Mouse (Mus musculus) forebrain, embryonic 10.5 days (tissue): Measurements from ENCODE around the gene Clec2d. TPM values are rescaled to one million over a fixed set of nuclear protein-coding genes. Genes with fewer than 3 reads are reported as not detected.

Source experiments
- DNase-seq: peaks from one replicate; pipeline ENCODE4 v3.0.0-alpha.2; 2017; ENCODE audit warnings: low spot score; ENCODE audit errors: extremely low spot score
- H3K27ac ChIP-seq: fragments of 300-500 bp; sonication (generic); 2 replicates; pipeline ENCODE4 v1.5.1; 2016; ENCODE audit warnings: mild to moderate bottlenecking
- H3K27me3 ChIP-seq: fragments of 300-500 bp; sonication (generic); 2 replicates; pipeline ENCODE4 v1.6.1; 2016; ENCODE audit warnings: mild to moderate bottlenecking; ENCODE audit not compliant: poor library complexity, severe bottlenecking
- H3K36me3 ChIP-seq: fragments of 300-500 bp; sonication (generic); replicated peaks from 2 replicates; pipeline ENCODE4 v1.6.1; 2016; ENCODE audit warnings: mild to moderate bottlenecking, moderate library complexity
- H3K4me1 ChIP-seq: fragments of 300-500 bp; sonication (generic); 2 replicates; pipeline ENCODE4 v1.6.1; 2016
- H3K4me3 ChIP-seq: fragments of 300-500 bp; sonication (generic); 2 replicates; pipeline ENCODE4 v1.5.1; 2016; ENCODE audit warnings: mild to moderate bottlenecking, moderate library complexity
- H3K9me3 ChIP-seq: fragments of 300-500 bp; sonication (generic); 2 replicates; pipeline ENCODE4 v1.6.1; 2016; ENCODE audit warnings: mild to moderate bottlenecking, moderate library complexity
- WGBS: fragments of 180-500 bp; shearing (Covaris S2); methylation state at CpG from one replicate; pipeline ENCODE4 v1.1.7; 2016; 5-methylcytosine and 5-hydroxymethylcytosine counted together
- polyA plus RNA-seq: library from polyadenylated mRNA; unstranded; fragments of >200 nt; fragmentation: Nextera tagmentation; extraction: Ambion mirVana; gene quantifications from 2 replicates; pipeline ENCODE4 v1.2.1, GENCODE M21; 2016

Clec2d gene
- not detected in 2 replicates for polyA plus RNA-seq

- WGBS = 8% methylated on average over 15 of the region's 15 CpGs
- peak; percentile 56 for DNase-seq
Measured at GRCm38 (mm10) chr6:129180403-129181169, at the start of gene Clec2d. TSS of gene Clec2d (plus strand) at chr6:129180615.

DNA sequence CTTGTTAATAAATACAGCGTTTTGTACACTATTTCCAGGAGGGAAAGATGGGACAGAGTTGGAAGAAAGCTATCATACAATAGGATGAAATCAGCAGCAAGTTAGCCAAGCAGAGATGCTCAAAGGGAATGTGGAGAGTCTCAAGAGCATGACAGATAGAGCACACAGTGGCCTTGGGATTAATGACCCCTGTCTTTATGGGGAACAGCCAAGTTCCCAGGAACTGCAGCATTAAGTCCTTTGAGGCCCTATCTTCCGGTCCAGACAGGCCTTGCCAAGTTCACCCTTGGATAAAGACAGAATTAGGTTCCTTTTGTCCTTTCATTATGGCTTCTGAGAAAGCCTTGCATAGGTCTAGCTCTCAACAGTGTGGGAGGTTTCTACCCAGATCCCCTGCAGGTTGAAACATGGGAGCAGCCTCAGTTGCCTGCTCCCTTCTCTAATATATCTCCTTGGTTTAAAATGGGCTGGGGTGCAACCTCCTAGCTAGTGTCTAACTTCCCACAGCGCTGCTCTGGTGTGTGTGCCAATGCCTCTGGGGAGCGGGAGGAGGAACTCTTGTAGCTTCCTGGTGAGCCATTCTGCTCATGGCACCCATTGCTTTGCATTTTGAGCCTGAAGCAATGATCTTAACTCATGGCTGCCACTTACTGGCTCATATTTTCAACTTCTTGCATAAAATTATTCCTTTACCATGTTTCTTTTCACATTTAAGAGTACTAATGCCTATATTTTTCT, 47.6 kb upstream of the Clec2d start:
- Histone ChIP-seq H3K4me1 (no peaks in the 10 kb centered on the region), H3K36me3 (no peaks in the 10 kb centered on the region), H3K27me3 (no peaks in the 10 kb centered on the region), H3K27ac (no peak overlapping the region), H3K4me3 (no peak overlapping the region), H3K9me3 (no peaks in the 10 kb centered on the region)
- 87% methylated on average over 4 of the region's 4 CpGs for WGBS
- DNase-seq = no peak

More at GRCm38 (mm10) chr6:129180403-129181169, at the start of gene Clec2d:
- H3K36me3 ChIP-seq = no peaks in the 10 kb centered on the region
- H3K27ac ChIP-seq = peak within 1 kb of the TSS; percentile 83
- no peaks in the 10 kb centered on the region for H3K27me3 ChIP-seq
- H3K4me1 ChIP-seq = peaks cover 15% of the 10 kb centered on the region
- peak within 1 kb of the TSS; percentile 43 for H3K4me3 ChIP-seq
- no peaks in the 10 kb centered on the region for H3K9me3 ChIP-seq

DNA sequence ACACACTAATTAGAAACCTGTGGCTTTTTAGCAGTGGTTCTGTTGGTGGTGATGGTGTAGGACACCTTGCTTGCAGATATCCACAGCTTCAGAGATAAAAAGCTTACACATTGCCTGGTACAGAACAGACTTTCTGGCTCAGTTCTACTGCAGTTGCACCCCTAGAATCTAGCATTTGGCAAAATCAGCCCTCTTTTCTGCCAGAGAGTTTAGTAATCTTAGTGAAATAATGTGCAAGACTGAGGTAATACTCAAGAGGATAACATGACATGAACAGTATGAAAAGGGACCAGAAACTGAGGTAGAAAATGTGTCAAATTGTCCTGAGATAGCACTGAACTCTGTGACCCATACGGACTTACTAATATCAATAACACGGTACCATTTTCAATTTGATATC, 33.6 kb upstream of the Clec2d start:
- Histone ChIP-seq H3K4me3 (no peak overlapping the region), H3K27ac (no peak overlapping the region), H3K9me3 (no peaks in the 10 kb centered on the region), H3K36me3 (no peaks in the 10 kb centered on the region), H3K4me1 (no peaks in the 10 kb centered on the region), H3K27me3 (no peaks in the 10 kb centered on the region)
- 97% methylated on average over 2 of the region's 2 CpGs for WGBS
- DNase-seq = no peak

- DNase-seq = no peak
- WGBS = 93% methylated on average over 3 of the region's 3 CpGs
- Histone ChIP-seq H3K27me3 (no peaks in the 10 kb centered on the region), H3K4me1 (no peaks in the 10 kb centered on the region), H3K36me3 (no peaks in the 10 kb centered on the region), H3K9me3 (no peaks in the 10 kb centered on the region), H3K27ac (no peak overlapping the region), H3K4me3 (no peak overlapping the region)
Measured at GRCm38 (mm10) chr6:129160103-129160502, 20.3 kb upstream of the Clec2d start.

DNA sequence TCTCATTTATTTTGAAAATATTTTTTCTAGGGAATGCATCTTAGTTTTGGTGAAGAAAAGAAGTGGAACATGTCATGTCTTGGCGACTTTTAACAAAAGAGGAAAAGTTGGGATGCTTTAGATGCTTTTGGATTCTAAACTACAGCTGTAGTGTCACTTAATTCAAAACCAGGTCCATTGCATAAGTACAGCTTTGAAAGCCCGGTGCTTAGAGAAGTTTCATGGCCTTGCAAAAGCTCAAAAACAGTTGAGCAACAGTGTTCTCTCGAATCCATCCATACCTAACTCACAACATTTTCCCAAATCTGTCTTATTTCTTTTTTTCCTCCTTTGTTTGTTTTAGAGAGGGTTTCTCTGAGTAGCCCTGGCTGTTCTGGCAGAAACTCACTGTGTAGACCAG, 19.3 kb upstream of the Clec2d start:
- DNase-seq = no peak
- H3K27me3 ChIP-seq = no peaks in the 10 kb centered on the region
- no peak overlapping the region for H3K27ac ChIP-seq
- no peak overlapping the region for H3K4me3 ChIP-seq
- no peaks in the 10 kb centered on the region for H3K9me3 ChIP-seq
- 88% methylated on average over 3 of the region's 3 CpGs for WGBS
- H3K36me3 ChIP-seq = no peaks in the 10 kb centered on the region
- no peaks in the 10 kb centered on the region for H3K4me1 ChIP-seq

DNA sequence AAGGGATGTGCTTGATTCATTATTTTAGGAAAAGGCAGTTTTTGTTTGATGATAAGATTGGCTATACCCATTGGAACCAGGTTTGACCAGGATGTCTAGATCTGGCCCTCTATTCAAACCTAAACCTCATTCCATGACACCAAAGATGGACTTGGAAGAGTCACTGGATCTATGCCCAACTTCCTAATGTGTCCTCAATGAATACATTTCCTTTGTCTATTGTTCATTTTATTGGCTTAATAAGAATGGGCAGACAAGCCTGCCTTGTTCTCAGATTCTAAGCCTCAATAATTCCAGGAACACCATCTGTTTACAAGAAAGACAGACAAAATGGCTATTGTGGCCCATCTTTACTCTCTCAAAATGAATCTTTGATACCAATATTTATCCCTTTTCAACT, 18.5 kb upstream of the Clec2d start:
- Histone ChIP-seq H3K4me1 (no peaks in the 10 kb centered on the region), H3K27me3 (no peaks in the 10 kb centered on the region), H3K36me3 (no peaks in the 10 kb centered on the region), H3K9me3 (no peaks in the 10 kb centered on the region), H3K4me3 (no peak overlapping the region), H3K27ac (no peak overlapping the region)
- DNase-seq = no peak

- DNase-seq = no peak
- Histone ChIP-seq H3K27ac (no peak overlapping the region), H3K4me3 (no peak overlapping the region), H3K9me3 (no peaks in the 10 kb centered on the region), H3K36me3 (no peaks in the 10 kb centered on the region), H3K4me1 (no peaks in the 10 kb centered on the region), H3K27me3 (no peaks in the 10 kb centered on the region)
- 85% methylated on average over 3 of the region's 3 CpGs for WGBS
Measured at GRCm38 (mm10) chr6:129162587-129163159, 17.7 kb upstream of the Clec2d start.

GRCm38 (mm10) chr6:129163606-129164005, 16.8 kb upstream of the Clec2d start:
- no peaks in the 10 kb centered on the region for H3K27me3 ChIP-seq
- DNase-seq = no peak
- 92% methylated on average over 1 of the region's 1 CpGs for WGBS
- no peak overlapping the region for H3K27ac ChIP-seq
- H3K9me3 ChIP-seq = no peaks in the 10 kb centered on the region
- no peaks in the 10 kb centered on the region for H3K36me3 ChIP-seq
- no peak overlapping the region for H3K4me3 ChIP-seq
- H3K4me1 ChIP-seq = no peaks in the 10 kb centered on the region

GRCm38 (mm10) chr6:129170925-129171324, 9.5 kb upstream of the Clec2d start:
- no peak for DNase-seq
- Histone ChIP-seq H3K9me3 (no peaks in the 10 kb centered on the region), H3K27ac (no peak overlapping the region), H3K27me3 (no peaks in the 10 kb centered on the region), H3K4me1 (no peaks in the 10 kb centered on the region), H3K36me3 (no peaks in the 10 kb centered on the region), H3K4me3 (no peak overlapping the region)
- WGBS = 93% methylated on average over 1 of the region's 1 CpGs

GRCm38 (mm10) chr6:129171675-129172074, 8.7 kb upstream of the Clec2d start:
- H3K9me3 ChIP-seq = no peaks in the 10 kb centered on the region
- H3K36me3 ChIP-seq = no peaks in the 10 kb centered on the region
- H3K4me1 ChIP-seq = no peaks in the 10 kb centered on the region
- 88% methylated on average over 1 of the region's 1 CpGs for WGBS
- no peak for DNase-seq
- no peak overlapping the region for H3K4me3 ChIP-seq
- H3K27me3 ChIP-seq = no peaks in the 10 kb centered on the region
- H3K27ac ChIP-seq = no peak overlapping the region

DNA sequence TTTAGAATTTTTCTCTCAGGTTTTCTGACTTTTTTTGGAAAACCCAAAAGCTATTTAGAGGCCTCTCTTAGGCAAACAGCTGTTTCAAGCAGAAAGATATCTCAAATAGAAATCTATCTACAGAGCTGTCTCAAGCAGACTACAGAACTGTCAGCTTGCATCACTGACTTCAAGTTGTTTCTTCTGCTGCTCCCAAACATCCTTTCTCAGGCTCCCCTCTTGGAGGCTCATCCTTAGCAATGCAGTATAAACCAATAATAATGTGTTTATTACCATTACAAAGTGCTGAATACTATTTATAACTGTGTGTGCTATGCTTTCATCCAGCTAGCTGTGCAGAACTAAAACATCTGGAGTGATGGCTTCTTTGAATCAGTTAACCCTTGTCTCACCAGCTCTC, 5.6 kb upstream of the Clec2d start:
- DNase-seq = no peak
- Histone ChIP-seq H3K9me3 (no peaks in the 10 kb centered on the region), H3K4me3 (no peak overlapping the region), H3K36me3 (no peaks in the 10 kb centered on the region), H3K4me1 (no peaks in the 10 kb centered on the region), H3K27me3 (no peaks in the 10 kb centered on the region), H3K27ac (no peak overlapping the region)

GRCm38 (mm10) chr6:129175612-129176011, 4.8 kb upstream of the Clec2d start:
- no peak for DNase-seq

DNA sequence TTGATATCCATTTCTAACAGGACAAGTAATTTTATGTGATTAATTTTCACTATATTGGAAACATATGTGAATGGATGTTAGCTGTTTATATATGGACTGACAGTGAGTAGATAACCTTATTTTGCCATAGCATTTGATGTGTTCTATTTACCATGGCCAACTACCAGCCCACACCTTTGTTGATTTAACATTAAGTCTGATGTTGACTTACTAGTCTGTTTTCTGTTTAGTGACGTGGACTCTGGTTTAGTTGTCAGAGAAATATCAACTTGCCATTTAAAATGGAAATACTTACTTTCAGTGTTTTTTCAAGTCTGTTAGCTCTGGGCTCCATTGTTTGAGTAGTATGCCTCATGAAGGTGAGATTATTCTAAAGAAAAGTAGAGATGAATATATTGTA, 3.8 kb upstream of the Clec2d start:
- no peaks in the 10 kb centered on the region for H3K36me3 ChIP-seq
- no peaks in the 10 kb centered on the region for H3K27me3 ChIP-seq
- no peak for DNase-seq
- peaks cover 12% of the 10 kb centered on the region for H3K4me1 ChIP-seq
- H3K4me3 ChIP-seq = no peak overlapping the region
- 86% methylated on average over 1 of the region's 1 CpGs for WGBS
- no peak overlapping the region for H3K27ac ChIP-seq
- no peaks in the 10 kb centered on the region for H3K9me3 ChIP-seq

More at GRCm38 (mm10) chr6:129175612-129176011, 4.8 kb upstream of the Clec2d start:
- no peaks in the 10 kb centered on the region for H3K36me3 ChIP-seq
- H3K27me3 ChIP-seq = no peaks in the 10 kb centered on the region
- no peaks in the 10 kb centered on the region for H3K9me3 ChIP-seq
- no peak overlapping the region for H3K4me3 ChIP-seq
- H3K27ac ChIP-seq = no peak overlapping the region
- H3K4me1 ChIP-seq = peaks cover 4% of the 10 kb centered on the region
